Mouse (Mus musculus): ENCODE results near the gene Ly6g6c.
A peak's percentile ranks its signal among the peaks of the same experiment; 100 is the strongest.

The Ly6g6c gene

GRCm38 (mm10) chr17:35058316-35058715 lies 6.9 kb upstream of the Ly6g6c start:
- DNase-seq: peak in 1 of 2 experiments; percentile 27

- peak; percentile 97 to 98 for DNase-seq
Measured at GRCm38 (mm10) chr17:35058911-35059892, 6.0 kb upstream of the Ly6g6c start, which contains the start of gene Ddah2. TSS of gene Ddah2 (plus strand) at chr17:35059035.

- DNase-seq: peak in 1 of 2 experiments; percentile 54
Measured at GRCm38 (mm10) chr17:35060071-35060470, 5.1 kb upstream of the Ly6g6c start.

GRCm38 (mm10) chr17:35060737-35061297 lies 4.4 kb upstream of the Ly6g6c start:
- DNase-seq: peak; percentile 51 to 63

- DNase-seq: no peak
Measured at GRCm38 (mm10) chr17:35061299-35061698, 3.9 kb upstream of the Ly6g6c start.

- peak; percentile 82 to 88 for DNase-seq
Measured at GRCm38 (mm10) chr17:35063466-35063865, 1.7 kb upstream of the Ly6g6c start.

- DNase-seq: peak; percentile 82 to 85
Measured at GRCm38 (mm10) chr17:35064378-35064877, 760 bp upstream of the Ly6g6c start.

GRCm38 (mm10) chr17:35066084-35066483 lies 896 bp downstream of the Ly6g6c start, which contains the start of gene Mpig6b:
TSS of gene Mpig6b (minus strand) at chr17:35066184.
- peak in 1 of 2 experiments; percentile 12 for DNase-seq

- peak in 1 of 2 experiments; percentile 47 for DNase-seq
Measured at GRCm38 (mm10) chr17:35068213-35068914, 3.2 kb downstream of the Ly6g6c start.

- peak; percentile 86 to 89 for DNase-seq
Measured at GRCm38 (mm10) chr17:35070556-35071229, 5.5 kb downstream of the Ly6g6c start.

GRCm38 (mm10) chr17:35071454-35071853 lies 6.3 kb downstream of the Ly6g6c start:
- peak; percentile 43 to 46 for DNase-seq

- DNase-seq: peak; percentile 80 to 85
Measured at GRCm38 (mm10) chr17:35074097-35074496, 8.9 kb downstream of the Ly6g6c start.

GRCm38 (mm10) chr17:35076507-35077176 lies 11.5 kb downstream of the Ly6g6c start, which contains the start of gene Ly6g6e:
TSS of gene Ly6g6e (plus strand) at chr17:35076902.
- no peak for DNase-seq

GRCm38 (mm10) chr17:35077285-35077684 lies 12.1 kb downstream of the Ly6g6c start:
- no peak for DNase-seq

- peak in 1 of 2 experiments; percentile 49 for DNase-seq
Measured at GRCm38 (mm10) chr17:35077786-35078233, 12.6 kb downstream of the Ly6g6c start, which contains the start of gene Ly6g6d. TSS of gene Ly6g6d (minus strand) at chr17:35078065.

GRCm38 (mm10) chr17:35079778-35080177 lies 14.6 kb downstream of the Ly6g6c start:
- no peak for DNase-seq

- no peak for DNase-seq
Measured at GRCm38 (mm10) chr17:35080248-35080647, 15.1 kb downstream of the Ly6g6c start.

- DNase-seq: no peak
Measured at GRCm38 (mm10) chr17:35080710-35081109, 15.5 kb downstream of the Ly6g6c start.

GRCm38 (mm10) chr17:35082841-35083576 lies 17.8 kb downstream of the Ly6g6c start:
- DNase-seq: peak; percentile 52 to 57

- no peak for DNase-seq
Measured at GRCm38 (mm10) chr17:35083929-35084497, 18.8 kb downstream of the Ly6g6c start.

All from cerebellum, postnatal 10 days (tissue).